Mouse (Mus musculus) activated CD4-positive, CD25-positive, alpha-beta regulatory T cell, adult 4 months (primary cell): Measurements from ENCODE around the gene Snx32. TPM values are rescaled to one million over a fixed set of nuclear protein-coding genes. Genes with fewer than 3 reads are reported as not detected.

Source experiments
- ATAC-seq: one replicate; pipeline ENCODE4 v1.8.0; 2017
- polyA plus RNA-seq, 2 experiments: library from polyadenylated mRNA; unstranded; fragments of 100-300 nt; shearing (Covaris generic); gene quantifications; one replicate each; pipeline ENCODE4 v1.2.1; 2017

The Snx32 gene
- polyA plus RNA-seq, 2 experiments from 2014 or later: 16.3 to 18.4 TPM

DNA sequence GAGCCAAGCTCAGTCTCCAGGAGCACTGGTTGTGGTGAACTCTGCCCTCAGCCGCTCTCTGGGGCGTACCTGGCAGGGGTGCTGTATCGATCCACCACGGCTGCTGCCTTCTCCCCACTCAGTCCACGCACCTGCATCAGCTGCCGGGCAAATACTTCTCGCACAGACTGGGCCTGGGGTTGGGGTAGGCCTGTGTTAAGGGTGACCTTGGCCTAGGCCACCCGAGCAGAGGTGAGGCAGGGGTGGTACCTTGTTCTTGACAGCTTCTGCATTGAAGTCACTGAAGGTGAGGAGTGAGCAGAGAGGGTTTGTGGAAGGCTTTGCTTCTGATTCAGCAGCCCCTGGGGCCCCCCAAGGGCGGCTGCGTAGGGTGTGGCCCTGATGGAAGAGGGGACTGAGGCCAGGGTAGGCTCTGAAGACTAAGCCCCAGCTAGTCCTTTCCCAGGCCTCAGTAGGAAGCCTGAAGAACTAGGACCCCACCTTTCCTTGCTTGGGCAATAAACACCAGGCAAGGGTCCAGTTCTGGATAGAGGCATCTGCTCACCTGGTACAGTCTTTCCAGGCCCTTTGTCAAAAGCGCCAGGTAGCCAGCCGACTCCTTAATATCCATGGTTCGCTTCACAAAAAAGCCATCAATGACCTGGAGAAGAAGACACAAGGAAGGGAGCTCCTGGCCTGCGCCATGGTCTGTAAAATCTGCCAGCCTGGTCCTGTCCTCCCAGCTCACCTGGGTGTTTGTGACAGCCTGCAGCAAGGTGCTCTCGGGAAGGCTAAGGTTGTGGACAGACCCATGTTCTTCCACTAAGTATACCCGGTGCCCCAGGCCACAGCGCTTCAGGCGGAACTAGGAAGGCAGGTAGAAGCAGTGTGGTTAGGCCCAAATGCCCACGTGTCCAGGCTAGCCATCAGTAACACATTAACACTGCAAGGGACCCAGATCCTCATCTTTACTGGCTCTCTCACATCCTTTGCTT lies 26.7 kb downstream of the Snx32 start:
- no peak for ATAC-seq

GRCm38 (mm10) chr19:5481398-5481797 lies 28.9 kb downstream of the Snx32 start:
- ATAC-seq: no peak

- ATAC-seq: no peak
Observed at GRCm38 (mm10) chr19:5480016-5480415, 30.3 kb downstream of the Snx32 start.

GRCm38 (mm10) chr19:5477668-5478300 lies 32.6 kb downstream of the Snx32 start:
- ATAC-seq: no peak

DNA sequence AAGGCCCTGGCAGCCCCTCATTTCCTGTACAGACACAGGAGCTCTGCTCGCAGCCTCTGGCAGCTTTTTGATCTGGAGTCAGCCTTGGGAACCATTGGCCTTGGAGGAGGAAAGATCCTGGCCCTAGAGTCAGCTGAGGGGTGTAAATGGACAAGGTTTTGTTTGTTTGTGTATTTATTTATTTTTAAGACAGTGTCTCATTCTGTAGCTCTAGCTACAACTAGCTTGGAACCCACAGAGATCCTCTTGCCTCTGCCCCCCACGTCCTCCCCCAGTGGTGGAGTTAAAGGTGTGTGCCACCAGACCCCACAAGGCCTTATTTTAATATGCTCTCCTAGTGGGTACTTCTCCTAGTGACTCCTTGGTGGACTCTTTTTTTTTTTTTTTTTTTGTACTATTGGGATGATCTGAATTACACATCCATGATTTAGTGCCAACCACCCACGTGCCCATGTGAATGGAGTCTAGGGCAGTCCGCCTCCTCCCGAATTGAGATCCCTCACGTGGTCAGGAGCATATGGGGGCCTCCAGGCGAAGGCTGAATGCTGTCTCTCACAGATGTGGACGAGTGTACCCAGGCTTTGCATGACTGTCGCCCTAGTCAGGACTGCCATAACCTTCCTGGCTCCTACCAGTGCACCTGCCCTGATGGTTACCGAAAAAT lies 33.2 kb downstream of the Snx32 start:
- no peak for ATAC-seq

GRCm38 (mm10) chr19:5475069-5475714 lies 35.1 kb downstream of the Snx32 start:
- ATAC-seq: no peak

DNA sequence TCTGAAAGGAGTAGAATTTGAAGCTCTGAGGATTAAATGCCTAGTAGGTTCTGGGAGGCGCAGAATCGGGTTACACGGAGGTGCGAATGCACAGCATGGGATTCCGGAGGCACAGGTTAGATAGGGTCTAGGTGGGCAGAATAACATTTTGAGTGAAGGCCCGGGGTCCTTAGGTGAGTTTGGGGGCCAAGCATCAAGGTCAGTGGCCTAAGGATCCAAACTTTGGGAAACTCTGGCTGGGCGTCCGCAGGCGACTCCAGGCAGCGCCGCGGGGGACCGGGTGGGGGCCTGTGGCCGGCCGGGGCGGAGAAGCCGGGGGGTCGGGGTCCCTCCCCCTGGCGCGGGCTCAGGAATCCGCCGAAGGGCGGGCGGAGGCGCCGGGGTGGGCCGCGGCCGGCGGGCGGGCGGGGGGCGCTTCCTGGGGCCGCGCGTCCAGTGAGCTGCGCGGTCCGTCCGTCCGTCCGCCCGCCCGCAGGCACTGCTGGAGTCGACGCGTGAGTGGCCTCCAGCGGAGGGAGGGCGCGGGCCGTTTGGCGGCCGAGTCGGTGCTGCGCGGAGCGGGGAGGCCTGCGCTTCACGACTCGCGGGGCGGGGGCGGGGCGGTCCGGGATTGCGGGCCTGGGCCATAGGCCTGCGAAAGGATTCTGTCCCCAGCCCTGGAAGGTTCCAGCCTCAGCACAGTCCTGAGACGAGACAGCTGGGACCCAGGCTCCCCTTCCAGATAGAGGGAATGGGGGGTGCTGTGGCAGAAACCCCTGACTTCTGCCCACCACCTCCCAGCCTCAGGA lies 35.9 kb downstream of the Snx32 start:
- ATAC-seq: no peak

DNA sequence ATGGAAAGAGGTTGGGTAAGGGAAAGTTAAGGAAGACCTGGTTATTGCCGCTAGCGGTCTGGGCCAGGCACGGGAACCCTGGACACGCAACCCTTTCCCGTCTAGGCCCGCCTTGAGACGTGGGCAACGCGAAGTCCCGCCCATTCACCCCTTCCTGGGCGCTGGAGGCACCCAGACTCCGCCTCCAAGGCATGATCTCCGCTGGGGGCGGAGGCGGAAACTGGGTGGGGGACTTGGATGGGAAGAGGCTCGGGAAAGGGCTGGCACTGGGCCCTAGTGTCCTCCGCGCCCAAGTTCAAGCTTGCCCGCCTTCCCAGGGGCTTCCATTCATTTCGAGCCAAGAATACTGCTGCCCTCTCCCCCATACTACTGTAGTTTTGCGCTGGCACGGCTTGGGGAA lies 36.6 kb downstream of the Snx32 start, which contains the start of gene Efemp2:
Gene Efemp2 (plus strand): TSS at position 235 of the 400 bp plus-strand sequence.
- no peak for ATAC-seq

GRCm38 (mm10) chr19:5472857-5473256 lies 37.5 kb downstream of the Snx32 start:
- ATAC-seq: no peak

DNA sequence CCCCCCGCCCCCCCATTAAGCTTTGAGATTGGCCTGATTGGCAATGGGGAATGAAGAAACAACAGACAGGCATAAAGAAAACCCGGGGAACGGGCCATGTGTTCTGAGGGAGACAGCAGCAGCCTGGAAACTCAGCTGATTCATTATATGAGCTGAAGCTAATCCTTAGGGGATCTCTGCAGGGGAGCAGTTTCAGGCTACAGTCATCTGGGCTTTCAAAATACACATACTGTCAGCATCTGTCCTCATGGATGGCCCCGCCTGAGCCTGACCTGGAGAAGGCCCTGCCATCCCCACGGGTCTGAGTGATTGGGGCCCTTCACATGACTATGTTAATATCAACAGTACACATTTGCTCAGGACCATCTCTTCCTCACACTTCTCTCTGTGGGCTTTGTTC lies 38.5 kb downstream of the Snx32 start:
- ATAC-seq: no peak

GRCm38 (mm10) chr19:5468374-5468773 lies 42.0 kb downstream of the Snx32 start, which contains the start of gene Ctsw:
Gene Ctsw, minus strand, starts transcription at chr19:5468507.
- ATAC-seq: peak; percentile 74

DNA sequence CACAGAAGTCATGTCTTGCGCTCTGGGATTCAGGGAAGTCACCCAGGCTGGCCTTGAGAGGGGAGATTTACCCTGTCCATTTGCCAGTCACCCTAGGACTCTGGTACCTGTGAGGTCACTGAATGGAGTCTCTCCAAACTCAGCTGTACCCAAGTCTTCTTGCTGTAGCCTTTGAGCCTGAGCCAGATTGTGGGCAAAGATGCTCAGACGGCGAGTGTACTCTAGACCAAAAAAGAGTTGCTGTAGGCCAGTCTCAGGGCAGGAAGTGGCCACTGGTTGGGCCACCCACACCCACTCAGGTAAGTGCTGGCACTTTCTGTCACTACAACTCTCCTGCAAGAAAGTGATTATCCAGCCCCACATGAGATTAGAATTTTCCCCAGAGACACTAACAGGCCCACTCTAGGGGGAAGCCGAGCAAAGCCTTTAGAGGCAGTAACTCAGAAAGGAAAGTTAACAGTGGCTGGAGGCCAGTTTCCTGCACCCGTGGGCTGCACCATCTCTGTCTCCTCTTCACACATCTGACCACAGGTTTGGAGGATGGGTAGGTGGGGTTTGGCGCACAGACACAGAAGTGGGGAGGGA lies 43.3 kb downstream of the Snx32 start:
- ATAC-seq: no peak

DNA sequence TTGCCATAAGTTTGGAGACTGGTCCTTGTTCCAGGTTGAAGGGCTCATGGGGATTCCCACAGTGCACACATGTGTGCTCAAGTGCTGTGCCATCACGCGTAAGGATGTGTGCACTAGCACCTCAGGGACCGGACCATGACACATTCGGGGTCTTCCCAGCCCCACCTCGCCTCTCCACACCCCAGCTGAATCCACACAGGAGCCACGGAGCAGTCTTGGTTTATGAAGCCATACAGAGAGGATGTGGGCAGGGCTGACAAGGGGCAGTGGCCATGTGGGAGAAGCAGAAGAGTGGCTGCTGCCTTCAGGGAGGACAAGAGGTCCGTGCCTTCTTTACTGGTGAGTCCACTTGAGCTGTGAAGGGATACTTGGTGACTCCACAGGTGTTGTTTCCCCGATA lies 45.3 kb downstream of the Snx32 start:
- ATAC-seq: no peak

GRCm38 (mm10) chr19:5463791-5464562 lies 46.4 kb downstream of the Snx32 start:
- ATAC-seq: no peak

- no peak for ATAC-seq
Observed at GRCm38 (mm10) chr19:5463212-5463611, 47.1 kb downstream of the Snx32 start.

DNA sequence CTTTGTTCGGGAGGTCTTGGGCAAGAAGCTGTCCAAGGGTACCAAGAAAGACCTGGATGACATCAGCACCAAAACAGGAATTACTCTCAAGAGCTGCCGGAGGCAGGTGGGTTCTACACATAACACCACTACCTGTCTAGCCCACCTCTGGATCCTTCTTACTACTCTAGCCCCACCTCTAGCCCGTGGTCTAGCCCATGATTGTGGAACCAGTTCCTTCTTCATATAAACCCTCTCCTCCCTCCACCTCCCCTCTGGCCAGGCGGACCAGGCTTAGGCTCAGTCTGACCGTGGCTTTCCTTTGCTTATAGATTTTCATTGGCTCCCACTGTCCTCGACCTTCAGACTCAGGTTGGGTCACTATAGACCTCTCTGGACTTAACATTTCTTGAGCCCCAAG lies 48.9 kb downstream of the Snx32 start:
- no peak for ATAC-seq

DNA sequence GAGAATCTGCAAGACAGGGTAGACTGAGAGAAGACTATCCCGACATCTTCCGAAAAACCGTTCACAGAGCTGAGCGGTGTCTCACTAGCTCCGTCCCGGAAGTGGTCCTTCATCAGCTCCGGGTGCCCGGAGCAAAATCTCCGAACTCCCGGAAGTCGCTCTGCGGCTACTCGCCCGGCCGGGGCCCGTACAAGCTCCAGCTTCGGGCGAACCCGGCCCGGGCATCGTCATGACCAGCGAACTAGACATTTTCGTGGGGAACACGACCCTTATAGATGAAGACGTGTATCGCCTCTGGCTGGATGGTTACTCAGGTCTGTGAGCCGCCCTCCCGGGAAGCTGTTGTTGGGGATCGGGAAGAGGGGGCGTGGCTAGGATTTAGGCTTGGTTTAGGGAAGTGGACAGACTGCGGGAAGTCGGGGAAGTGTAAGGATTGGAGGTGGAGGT lies 49.9 kb downstream of the Snx32 start, which contains the start of gene Fibp:
Gene Fibp (plus strand): TSS at position 151 of the 447 bp plus-strand sequence.
- peak; percentile 72 for ATAC-seq

DNA sequence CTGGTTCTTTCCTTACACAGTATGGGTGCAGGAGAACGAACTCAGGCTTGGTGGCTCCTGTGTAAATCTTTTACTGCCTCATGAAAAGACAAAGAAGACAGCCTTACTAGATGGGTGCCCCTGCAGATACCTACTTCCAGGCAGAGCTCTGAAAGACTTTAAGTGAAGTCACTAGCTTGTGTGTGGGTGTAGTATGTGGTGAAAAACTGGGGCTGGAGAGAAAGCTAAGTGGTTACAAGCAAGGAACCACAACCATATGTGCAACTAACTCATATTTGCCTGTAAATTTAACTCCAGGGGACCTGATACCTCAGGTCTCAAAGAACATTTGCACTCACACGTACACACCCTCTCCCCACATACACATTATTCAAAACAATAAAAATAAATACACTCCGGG lies 50.4 kb downstream of the Snx32 start:
- no peak for ATAC-seq

GRCm38 (mm10) chr19:5459019-5459418 lies 51.3 kb downstream of the Snx32 start:
- no peak for ATAC-seq

DNA sequence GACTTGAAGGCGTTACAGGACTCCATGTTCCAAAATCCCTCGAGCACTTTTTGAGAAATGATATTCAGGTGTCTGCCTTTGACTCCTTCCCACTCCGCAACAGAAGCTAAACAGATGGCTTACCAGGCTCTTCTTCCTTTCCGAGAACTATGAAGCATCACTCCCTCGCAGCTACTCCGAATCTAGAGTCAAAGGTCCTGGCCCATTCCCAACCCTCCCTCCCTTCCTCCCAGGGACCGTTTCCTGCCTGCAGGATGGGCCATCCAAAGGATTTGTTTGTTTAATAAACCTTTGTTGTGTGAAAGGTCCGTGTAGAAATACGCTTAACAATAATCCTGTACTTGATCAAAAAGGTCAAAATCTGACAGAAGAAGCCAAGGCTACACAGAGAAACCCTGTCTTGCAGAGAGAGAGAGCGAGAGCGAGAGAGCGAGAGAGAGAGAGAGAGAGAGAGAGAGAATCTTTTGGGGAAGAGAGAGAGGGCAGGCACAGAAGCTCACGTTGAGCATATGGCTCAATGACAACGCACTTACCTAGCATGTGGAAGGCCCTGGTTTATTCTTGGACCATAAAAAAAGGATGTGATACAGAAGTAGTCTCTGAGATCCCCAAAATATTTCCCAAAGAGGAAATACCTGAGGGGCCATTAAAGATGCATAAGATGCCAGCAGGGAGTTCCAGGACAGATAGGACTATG lies 52.4 kb downstream of the Snx32 start, which contains the start of gene Ccdc85b:
Gene Ccdc85b (minus strand): TSS at position 149 of the 697 bp plus-strand sequence.
- no peak for ATAC-seq
